Mouse (Mus musculus) CH12.LX (cell line): ENCODE data around the gene Apoc4.

ENCODE experiments used
- POLR2A ChIP-seq: IDR thresholded peaks from 2 replicates; pipeline ENCODE4 v1.6.1; 2011; ENCODE audit warnings: low read depth, mild to moderate bottlenecking, improper control_type of control experiment, low read length
- TBP ChIP-seq: conservative IDR thresholded peaks from 2 replicates; pipeline ENCODE4 v1.6.1; 2011; ENCODE audit warnings: low read depth, low read length, improper control_type of control experiment

GRCm38 (mm10) chr7:19633197-19633596 is 48.1 kb downstream of the Apoc4 start:
- TF ChIP-seq POLR2A (no peak), TBP (no peak)
